Mouse (Mus musculus) megakaryocyte progenitor cell, adult 5-6 weeks (primary cell): ENCODE results near the gene Arl3. TPM values are rescaled to one million over a fixed set of nuclear protein-coding genes. Genes with fewer than 3 reads are reported as not detected.

Source experiments
- ATAC-seq: replicated peaks from 2 replicates; pipeline ENCODE4 v1.8.0; 2016; ENCODE audit warnings: mild to moderate bottlenecking, moderate TSS enrichment, inconsistent platforms; ENCODE audit not compliant: poor library complexity
- total RNA-seq, 2 experiments: library from RNA; stranded (forward) in 1 of 2; stranded (reverse) in 1 of 2; fragments of 157-497, 149-512 nt in 1 of 2; fragments of 200-1000 nt in 1 of 2; gene quantifications; 2 replicates each; pipeline versions ENCODE4 v1.2.3 to v1.2.4; 2015 to 2017

The Arl3 gene
- total RNA-seq, 2 experiments from 2014 or later, result 10.2 to 15.6 TPM

- ATAC-seq, result peak; percentile 37
Observed at GRCm38 (mm10) chr19:46503351-46504084, 69.5 kb downstream of the Arl3 start.

GRCm38 (mm10) chr19:46502471-46503166, 70.4 kb downstream of the Arl3 start:
- peak; percentile 35 for ATAC-seq

GRCm38 (mm10) chr19:46502069-46502455, 70.9 kb downstream of the Arl3 start:
- no peak for ATAC-seq

- ATAC-seq, result 0 out of 2 replicates have a peak, but pooled peaks have one; percentile 4
Observed at GRCm38 (mm10) chr19:46501401-46502068, 71.5 kb downstream of the Arl3 start, which contains the start of gene Trim8. Trim8 (plus strand) TSS chr19:46501702.

- ATAC-seq, result no peak
Observed at GRCm38 (mm10) chr19:46500581-46501341, 72.2 kb downstream of the Arl3 start.

- peak; percentile 49 for ATAC-seq
Observed at GRCm38 (mm10) chr19:46499836-46500580, 73.0 kb downstream of the Arl3 start.

- no peak for ATAC-seq
Observed at GRCm38 (mm10) chr19:46499539-46499835, 73.5 kb downstream of the Arl3 start.

- ATAC-seq, result no peak
Observed at GRCm38 (mm10) chr19:46497230-46497629, 75.8 kb downstream of the Arl3 start.

GRCm38 (mm10) chr19:46495136-46495535, 77.9 kb downstream of the Arl3 start:
- ATAC-seq, result 0 out of 2 replicates have a peak, but pooled peaks have one; percentile 4

- ATAC-seq, result no peak
Observed at GRCm38 (mm10) chr19:46490634-46491033, 82.4 kb downstream of the Arl3 start.

- ATAC-seq, result no peak
Observed at GRCm38 (mm10) chr19:46489448-46489847, 83.5 kb downstream of the Arl3 start.

GRCm38 (mm10) chr19:46486709-46487108, 86.3 kb downstream of the Arl3 start:
- ATAC-seq, result peak; percentile 65

- ATAC-seq, result no peak
Observed at GRCm38 (mm10) chr19:46485847-46486246, 87.2 kb downstream of the Arl3 start.

GRCm38 (mm10) chr19:46484518-46484917, 88.5 kb downstream of the Arl3 start:
- ATAC-seq, result no peak

- ATAC-seq, result no peak
Observed at GRCm38 (mm10) chr19:46483701-46484328, 89.2 kb downstream of the Arl3 start.

GRCm38 (mm10) chr19:46482896-46483516, 90.0 kb downstream of the Arl3 start:
- ATAC-seq, result peak; percentile 57

- no peak for ATAC-seq
Observed at GRCm38 (mm10) chr19:46481756-46482155, 91.2 kb downstream of the Arl3 start.

GRCm38 (mm10) chr19:46481352-46481751, 91.6 kb downstream of the Arl3 start:
- ATAC-seq, result no peak
